11 mouse cellular contexts compared by ENCODE assay signal in genomic region chr5:44400573-44401332, GRCm38 (mm10).
"Had no signal": no experiment of that assay in that cellular context is flagged by ENCODE, and none has a peak within 500 bp of the region (broad histone marks: within the 10 kb centered on the region; RNA-seq: fewer than 3 reads in every experiment).

No protein-coding gene starts in this region.

- H3K4me1 ChIP-seq: limb, embryonic 13.5 days; midbrain, embryonic 13.5 days; stomach, embryonic 15.5 days had no signal

- DNase-seq: kidney, postnatal 36 days; left cerebral cortex, postnatal 4 days; lung, adult 18-20 months; lung, postnatal 36 days; right cerebral cortex, postnatal 14 days; thymus, adult 2 months; thymus, postnatal 25 days had no signal

- H3K36me3 ChIP-seq: limb, embryonic 13.5 days; midbrain, embryonic 13.5 days; stomach, embryonic 15.5 days had no signal

- H3K9ac ChIP-seq: limb, embryonic 13.5 days; liver, embryonic 14.5 days; midbrain, embryonic 13.5 days; stomach, embryonic 15.5 days had no signal

- H3K27me3 ChIP-seq: limb, embryonic 13.5 days; midbrain, embryonic 13.5 days; stomach, embryonic 15.5 days had no signal

- H3K27ac ChIP-seq: limb, embryonic 13.5 days; liver, embryonic 14.5 days; midbrain, embryonic 13.5 days; stomach, embryonic 15.5 days had no signal

- H3K4me2 ChIP-seq: limb, embryonic 13.5 days; midbrain, embryonic 13.5 days; stomach, embryonic 15.5 days had no signal

- H3K9me3 ChIP-seq: limb, embryonic 13.5 days; midbrain, embryonic 13.5 days; stomach, embryonic 15.5 days had no signal

- H3K4me3 ChIP-seq: limb, embryonic 13.5 days; midbrain, embryonic 13.5 days; stomach, embryonic 15.5 days had no signal

- ATAC-seq: midbrain, embryonic 13.5 days had no signal
